Mouse (Mus musculus): ENCODE measurements around the gene Lgals9.

The Lgals9 gene

GRCm38 (mm10) chr11:78920411-78920939 is 64.3 kb downstream of the Lgals9 start, which contains the start of gene Nos2:
Gene Nos2 (plus strand): TSS chr11:78920787.
- no peak for DNase-seq (ENCODE audit: low read depth)

GRCm38 (mm10) chr11:78919745-78920144 is 65.0 kb downstream of the Lgals9 start:
- no peak for DNase-seq (ENCODE audit: low read depth)

- no peak for DNase-seq (ENCODE audit: low read depth)
These were observed 68.3 kb downstream of the Lgals9 start for GRCm38 (mm10) chr11:78916410-78916809.

GRCm38 (mm10) chr11:78915473-78915872 is 69.3 kb downstream of the Lgals9 start:
- DNase-seq (ENCODE audit: low read depth) = no peak
